Mouse (Mus musculus) heart, adult 2 months (tissue): Measurements from ENCODE around the gene Gas8.
"Not testable (repeated sequence)": the region's sequence is repeated elsewhere in the genome, so short reads cannot be mapped to it uniquely, and the experiment has no call there.

Experiments
- CTCF ChIP-seq: fragments of 200-600 bp; IDR thresholded peaks from 2 replicates; pipeline ENCODE4 v1.8.1; 2022; ENCODE audit warnings: antibody characterized with exemption, mild to moderate bottlenecking, moderate library complexity
- EP300 ChIP-seq: fragments of 200-500 bp; IDR thresholded peaks from 2 replicates; pipeline ENCODE4 v1.6.1; 2011; ENCODE audit warnings: low read depth, low read length, control low read depth; ENCODE audit not compliant: insufficient read depth
- POLR2A ChIP-seq: fragments of 200-500 bp; IDR thresholded peaks from 2 replicates; pipeline ENCODE4 v1.6.1; 2011; ENCODE audit warnings: mild to moderate bottlenecking, low read depth, low read length, control low read depth; ENCODE audit not compliant: insufficient read depth

DNA sequence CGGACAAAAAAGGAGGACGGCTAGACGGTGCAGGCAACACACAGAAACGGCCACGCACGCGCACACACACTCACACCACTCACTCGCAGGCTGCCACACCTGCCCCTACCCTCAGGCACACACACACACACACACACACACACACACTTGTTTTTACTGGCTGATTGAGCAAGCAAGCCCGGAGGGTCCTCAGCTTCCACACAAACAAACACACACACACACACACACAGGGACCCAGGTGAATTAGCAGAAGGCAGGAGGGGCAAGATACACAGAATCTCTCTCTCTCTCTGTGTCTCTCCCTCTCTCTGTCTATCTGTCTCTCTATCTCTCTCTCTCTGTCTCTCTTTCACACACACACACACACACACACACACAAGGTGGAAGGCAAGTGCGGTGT is 56.8 kb downstream of the Gas8 start:
- TF ChIP-seq POLR2A, CTCF, EP300: not testable (repeated sequence)
